26 mouse cellular contexts compared by ENCODE assay signal in the genomic region with DNA sequence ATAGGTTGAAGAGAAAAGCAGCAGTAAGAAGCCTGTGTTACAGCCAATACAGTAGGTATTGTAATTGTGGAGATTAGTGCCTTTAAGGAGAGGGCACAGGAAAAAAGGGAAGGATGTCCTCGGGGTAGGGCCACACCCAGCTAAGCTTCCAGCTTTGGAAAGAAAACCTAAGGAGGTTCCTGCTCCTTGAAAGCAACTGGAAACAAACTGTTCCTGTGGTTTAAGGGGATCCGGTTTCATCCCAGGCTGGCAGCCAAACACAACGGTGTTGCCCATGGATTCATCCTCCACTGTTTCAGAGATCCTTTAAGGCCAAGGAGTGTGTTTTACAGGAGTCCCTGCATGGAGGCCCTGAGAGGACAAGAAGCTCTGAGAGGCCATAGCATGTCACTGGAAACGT.
DNase-seq lines count a peak whose midpoint lies in the region; ATAC-seq and TF ChIP-seq lines count a peak whose summit lies in the region.
"Had no signal": no experiment of that assay in that cellular context is flagged by ENCODE, and none has a peak within 500 bp of the region (broad histone marks: within the 10 kb centered on the region; RNA-seq: fewer than 3 reads in every experiment).

No protein-coding gene starts in this region.

- DNase-seq in kidney, adult 2 months = peak; percentile 22
- DNase-seq in lung, postnatal 25 days (ENCODE audit: low spot score) = peak; percentile 61
- DNase-seq: adrenal gland, postnatal 36 days; cerebellum, adult 18-20 months; cerebellum, postnatal 14 days; heart, postnatal 4 days; kidney, adult 9 months; kidney, postnatal 25 days; layer of hippocampus, postnatal 36 days; lung, embryonic 14.5 days; right cerebral cortex, postnatal 4 days; thymus, adult 18-20 months; thymus, postnatal 4 days had no signal

- no peaks in the 10 kb centered on the region for H3K79me2 ChIP-seq in myocyte (ENCODE audit: control insufficient read depth, insufficient read depth)

- WGBS in kidney, adult 2 months = 43% methylated on average over 4 of the region's 4 CpGs
- WGBS in kidney, embryonic 14.5 days = 61% methylated on average over 4 of the region's 4 CpGs
- 74% methylated on average over 4 of the region's 4 CpGs for WGBS in hindbrain, embryonic 16.5 days

- no peak overlapping the region for H3ac ChIP-seq in myocyte (ENCODE audit: control insufficient read depth, insufficient read length)

- ATAC-seq in kidney, embryonic 14.5 days (ENCODE audit: low FRiP score, low TSS enrichment) = no peak
- ATAC-seq in hindbrain, embryonic 16.5 days = no peak
- no peak for ATAC-seq in monocyte, adult 5-6 weeks (replicated peaks; ENCODE audit: insufficient number of reproducible peaks, low FRiP score, low TSS enrichment, poor library complexity, severe bottlenecking)
- ATAC-seq: intestine, embryonic 15.5 days; midbrain, embryonic 15.5 days had no signal

- no peak overlapping the region for H3K4me2 ChIP-seq in kidney, embryonic 14.5 days (replicated peaks; ENCODE audit: low read depth, low read length)
- H3K4me2 ChIP-seq in myocyte (ENCODE audit: low read depth) = peak overlapping the region; percentile 4
- H3K4me2 ChIP-seq in hindbrain, embryonic 16.5 days (ENCODE audit: low read length) = no peak overlapping the region
- H3K4me2 ChIP-seq: embryonic facial prominence, embryonic 12.5 days; heart, embryonic 15.5 days; hindbrain, embryonic 15.5 days; intestine, embryonic 15.5 days; limb, embryonic 12.5 days; liver, embryonic 11.5 days; lung, embryonic 14.5 days; midbrain, embryonic 15.5 days had no signal

- no peak overlapping the region for H3K4me3 ChIP-seq in kidney, adult 2 months (ENCODE audit: insufficient read depth, low read depth, low read length)
- H3K4me3 ChIP-seq in kidney, embryonic 14.5 days (ENCODE audit: low read length) = no peak overlapping the region
- no peak overlapping the region for H3K4me3 ChIP-seq in bone marrow macrophage, adult 2 months (ENCODE audit: insufficient read depth, low read length)
- no peak overlapping the region for H3K4me3 ChIP-seq in myocyte
- H3K4me3 ChIP-seq in hindbrain, embryonic 16.5 days (ENCODE audit: low read length) = no peak overlapping the region
- H3K4me3 ChIP-seq: embryonic facial prominence, embryonic 12.5 days; heart, embryonic 15.5 days; hindbrain, embryonic 15.5 days; intestine, embryonic 15.5 days; layer of hippocampus, adult 2 months; limb, embryonic 12.5 days; midbrain, embryonic 15.5 days had no signal

- H3K4me1 ChIP-seq in kidney, adult 2 months (ENCODE audit: control insufficient read depth, insufficient read depth, low read length) = no peaks in the 10 kb centered on the region
- 0 out of 2 replicates have a peak, but pooled peaks cover 4% of the 10 kb centered on the region for H3K4me1 ChIP-seq in kidney, embryonic 14.5 days (ENCODE audit: control insufficient read depth, insufficient read depth, low read length)
- peaks cover 23% of the 10 kb centered on the region for H3K4me1 ChIP-seq in bone marrow macrophage, adult 2 months (ENCODE audit: control insufficient read depth, insufficient read depth, low read length)
- H3K4me1 ChIP-seq in hindbrain, embryonic 16.5 days (ENCODE audit: control insufficient read depth, insufficient read depth, low read depth, low read length) = no peaks in the 10 kb centered on the region
- H3K4me1 ChIP-seq: intestine, embryonic 15.5 days had no signal

- no peak overlapping the region for H3K27ac ChIP-seq in kidney, adult 2 months (ENCODE audit: insufficient read depth, low read depth, low read length)
- H3K27ac ChIP-seq in kidney, embryonic 14.5 days (ENCODE audit: low read depth, low read length) = no peak overlapping the region
- H3K27ac ChIP-seq in bone marrow macrophage, adult 2 months (ENCODE audit: insufficient read depth, low read depth, low read length) = peak overlapping the region; percentile 35
- no peak overlapping the region for H3K27ac ChIP-seq in hindbrain, embryonic 16.5 days (ENCODE audit: low read depth, low read length)
- H3K27ac ChIP-seq: embryonic facial prominence, embryonic 12.5 days; heart, embryonic 15.5 days; hindbrain, embryonic 15.5 days; intestine, embryonic 15.5 days; layer of hippocampus, adult 2 months; limb, embryonic 12.5 days; midbrain, embryonic 15.5 days had no signal

- TF ChIP-seq POLR2A in kidney, adult 2 months (IDR thresholded peaks at IDR 0.05; ENCODE audit: low read depth, low read length) = no peak
- TF ChIP-seq POLR2A in bone marrow macrophage, adult 2 months (IDR thresholded peaks at IDR 0.05; ENCODE audit: borderline replicate concordance, low read depth, low read length) = no peak
- TF ChIP-seq POLR2A in myocyte (IDR thresholded peaks at IDR 0.05; ENCODE audit: insufficient read length, low read depth) = no peak

- no peaks in the 10 kb centered on the region for H3K27me3 ChIP-seq in kidney, adult 2 months (replicated peaks; ENCODE audit: control insufficient read depth, insufficient read depth, low read length)
- no peaks in the 10 kb centered on the region for H3K27me3 ChIP-seq in kidney, embryonic 14.5 days (ENCODE audit: control insufficient read depth, insufficient read depth, low read length)
- no peaks in the 10 kb centered on the region for H3K27me3 ChIP-seq in myocyte (ENCODE audit: control insufficient read depth, insufficient read depth, insufficient read length)
- no peaks in the 10 kb centered on the region for H3K27me3 ChIP-seq in hindbrain, embryonic 16.5 days (replicated peaks; ENCODE audit: control insufficient read depth, insufficient read depth, low read length)
- H3K27me3 ChIP-seq: embryonic facial prominence, embryonic 12.5 days; heart, embryonic 15.5 days; hindbrain, embryonic 15.5 days; intestine, embryonic 15.5 days; limb, embryonic 12.5 days; midbrain, embryonic 15.5 days had no signal

- H3K9ac ChIP-seq in kidney, embryonic 14.5 days (ENCODE audit: low read depth, low read length) = no peak overlapping the region
- H3K9ac ChIP-seq in hindbrain, embryonic 16.5 days (ENCODE audit: low read depth, low read length) = no peak overlapping the region
- H3K9ac ChIP-seq: embryonic facial prominence, embryonic 12.5 days; heart, embryonic 15.5 days; hindbrain, embryonic 15.5 days; intestine, embryonic 15.5 days; limb, embryonic 12.5 days; lung, embryonic 14.5 days; midbrain, embryonic 15.5 days had no signal

- H3K9me3 ChIP-seq in kidney, embryonic 14.5 days (ENCODE audit: control insufficient read depth, low read length) = peaks cover 4% of the 10 kb centered on the region
- H3K9me3 ChIP-seq in hindbrain, embryonic 16.5 days (ENCODE audit: control insufficient read depth, low read length) = no peaks in the 10 kb centered on the region
- H3K9me3 ChIP-seq: embryonic facial prominence, embryonic 12.5 days; heart, embryonic 15.5 days; hindbrain, embryonic 15.5 days; intestine, embryonic 15.5 days; midbrain, embryonic 15.5 days had no signal

- H3K36me3 ChIP-seq in kidney, adult 2 months (ENCODE audit: control insufficient read depth, insufficient read depth, low read length) = no peaks in the 10 kb centered on the region
- H3K36me3 ChIP-seq in kidney, embryonic 14.5 days (ENCODE audit: control insufficient read depth, insufficient read depth, low read length) = no peaks in the 10 kb centered on the region
- H3K36me3 ChIP-seq in myocyte (ENCODE audit: control insufficient read depth, insufficient read depth) = no peaks in the 10 kb centered on the region
- H3K36me3 ChIP-seq in hindbrain, embryonic 16.5 days (ENCODE audit: control insufficient read depth, insufficient read depth, low read length) = no peaks in the 10 kb centered on the region
- H3K36me3 ChIP-seq: embryonic facial prominence, embryonic 12.5 days; heart, embryonic 15.5 days; hindbrain, embryonic 15.5 days; intestine, embryonic 15.5 days; limb, embryonic 12.5 days; midbrain, embryonic 15.5 days had no signal

- TF ChIP-seq CTCF in kidney, adult 2 months (conservative IDR thresholded peaks at IDR 0.05; ENCODE audit: insufficient read depth, insufficient read length, low read depth, low read length) = no peak
- no peak for TF ChIP-seq CTCF in bone marrow macrophage, adult 2 months (IDR thresholded peaks at IDR 0.05; ENCODE audit: low read depth, low read length)

TF ChIP-seq in myocyte, 11 proteins besides CTCF, POLR2A, EP300 and RAD21:
- TF ChIP-seq MAX (IDR thresholded peaks at IDR 0.05; ENCODE audit: low read depth) = no peak
- TF ChIP-seq USF1 (IDR thresholded peaks at IDR 0.05; ENCODE audit: low read depth) = no peak
- TF ChIP-seq TCF3 (IDR thresholded peaks at IDR 0.05; ENCODE audit: insufficient read length, low read depth) = no peak
- no peak for TF ChIP-seq E2F4 (IDR thresholded peaks at IDR 0.05; ENCODE audit: insufficient read depth)
- no peak for TF ChIP-seq MYOG (IDR thresholded peaks at IDR 0.05; ENCODE audit: control insufficient read depth in 1 of 3, insufficient read depth in 1 of 3, insufficient read length in 2 of 3, low read depth in 2 of 3)
- no peak for TF ChIP-seq TCF12 (IDR thresholded peaks at IDR 0.05; ENCODE audit: insufficient read depth, poor library complexity, severe bottlenecking)
